Mouse (Mus musculus) naive thymus-derived CD4-positive, alpha-beta T cell, adult 5 months (primary cell): Measurements from ENCODE around the gene Abcg1. TPM values are rescaled to one million over a fixed set of nuclear protein-coding genes. Genes with fewer than 3 reads are reported as not detected.

ENCODE experiments used
- polyA plus RNA-seq: library from polyadenylated mRNA; unstranded; fragments of 100-300 nt; shearing (Covaris generic); gene quantifications from one replicate; pipeline ENCODE4 v1.2.1, GENCODE M21; 2017

Gene Abcg1
- polyA plus RNA-seq, result 43.9 TPM

GRCm38 (mm10) chr17:31057151-31057890 is at the start of gene Abcg1:
Gene Abcg1 (plus strand): TSS chr17:31057675.

DNA sequence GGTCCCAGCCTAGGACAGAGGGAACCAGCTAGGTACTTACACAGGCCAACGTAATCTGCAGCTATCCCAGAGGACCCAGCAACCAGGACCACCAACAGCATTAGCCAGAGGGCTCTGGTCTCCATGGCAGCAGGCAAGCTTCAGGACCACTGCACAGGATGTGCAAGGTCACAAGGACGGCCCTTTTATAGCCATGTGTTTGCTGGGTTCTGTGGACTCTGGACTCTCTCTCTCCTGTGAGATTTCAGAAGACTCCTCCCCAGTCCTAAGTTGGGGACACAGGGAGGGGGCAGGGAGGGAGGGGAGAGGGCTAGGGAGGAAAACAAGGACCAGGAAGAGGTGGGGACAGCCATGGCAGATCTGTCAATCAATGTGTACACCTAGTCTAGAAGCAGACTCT is 72.0 kb downstream of the Abcg1 start, which contains the start of gene Tff3:
Gene Tff3, minus strand, starts transcription at position 195 of the 400 bp plus-strand sequence.

GRCm38 (mm10) chr17:31144040-31145037 is 86.9 kb downstream of the Abcg1 start, which contains the start of gene Tff2:
Gene Tff2 (minus strand): TSS chr17:31144282.

GRCm38 (mm10) chr17:31165127-31165526 is 107.7 kb downstream of the Abcg1 start, which contains the start of gene Tff1:
Gene Tff1 (minus strand): TSS chr17:31165277.

Other genes with a start within 250 kb of the Abcg1 start
- 0.07 TPM for gene Glp1r, start 155.9 kb upstream of the Abcg1 start, polyA plus RNA-seq
- gene Umodl1, start 103.0 kb upstream of the Abcg1 start, polyA plus RNA-seq, result not detected
- not detected for gene Tff3, start 72.0 kb downstream of the Abcg1 start, polyA plus RNA-seq
- not detected for gene Tff2, start 86.6 kb downstream of the Abcg1 start, polyA plus RNA-seq
- gene Tff1, start 107.6 kb downstream of the Abcg1 start, polyA plus RNA-seq, result not detected
- not detected for gene Tmprss3, start 141.3 kb downstream of the Abcg1 start, polyA plus RNA-seq
- gene Ubash3a, start 150.2 kb downstream of the Abcg1 start, polyA plus RNA-seq, result 265 TPM
- gene Rsph1, start 219.7 kb downstream of the Abcg1 start, polyA plus RNA-seq, result 0.35 TPM
- gene Slc37a1, start 229.1 kb downstream of the Abcg1 start, polyA plus RNA-seq, result 63.3 TPM